ENCODE assay signal across 15 mouse cellular contexts in the genomic region with DNA sequence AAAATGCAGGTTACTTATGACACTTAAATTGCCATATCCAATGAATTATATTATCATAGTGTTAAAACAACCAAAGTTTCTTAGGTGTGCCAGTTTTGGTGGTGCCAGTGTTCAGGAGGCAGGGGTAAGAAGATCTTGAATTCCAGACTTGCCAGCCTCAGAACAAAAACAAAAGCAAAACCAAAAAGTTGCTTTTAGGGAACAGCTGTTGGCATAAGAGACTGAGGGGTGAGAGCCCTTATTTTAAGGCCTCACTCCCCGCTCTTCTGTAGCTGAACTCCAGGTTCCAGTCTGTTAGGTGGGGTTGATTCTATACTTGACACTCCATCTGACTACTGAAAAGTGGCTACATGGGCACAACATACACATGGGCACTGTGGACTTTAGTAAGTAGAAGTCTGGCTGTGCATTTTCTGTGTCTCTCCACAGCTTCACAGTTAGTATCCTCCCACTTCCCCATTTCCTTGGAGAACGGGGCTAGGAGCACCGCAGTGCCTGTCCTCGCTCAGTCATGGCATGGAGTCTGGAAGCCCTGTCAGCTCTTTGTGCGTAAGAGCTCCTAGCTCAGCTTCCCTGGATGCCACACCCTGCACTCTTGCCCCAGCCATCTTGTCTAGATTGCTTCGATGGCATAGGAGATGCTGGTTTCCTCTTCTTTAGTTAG.
DNase-seq lines count a peak whose midpoint lies in the region; ATAC-seq and TF ChIP-seq lines count a peak whose summit lies in the region.
"Had no signal": no experiment of that assay in that cellular context is flagged by ENCODE, and none has a peak within 500 bp of the region (broad histone marks: within the 10 kb centered on the region; RNA-seq: fewer than 3 reads in every experiment).

No protein-coding gene starts in this region.

- peak overlapping the region; percentile 23; the same call in 1 of the 2 replicates for H3K27ac ChIP-seq in liver, embryonic 11.5 days (ENCODE audit: low read depth, low read length)
- peak overlapping the region; percentile 52 for H3K27ac ChIP-seq in embryonic facial prominence, embryonic 15.5 days (replicated peaks)
- H3K27ac ChIP-seq: hindbrain, embryonic 12.5 days had no signal

- H3K9ac ChIP-seq in liver, embryonic 11.5 days (ENCODE audit: low read depth, low read length): no peak overlapping the region
- no peak overlapping the region for H3K9ac ChIP-seq in embryonic facial prominence, embryonic 15.5 days
- H3K9ac ChIP-seq: hindbrain, embryonic 12.5 days had no signal

- H3K27me3 ChIP-seq in liver, embryonic 11.5 days (replicated peaks; ENCODE audit: control insufficient read depth, insufficient read depth, low read length): no peaks in the 10 kb centered on the region
- H3K27me3 ChIP-seq in embryonic facial prominence, embryonic 15.5 days: no peaks in the 10 kb centered on the region
- no peaks in the 10 kb centered on the region for H3K27me3 ChIP-seq in myocyte (ENCODE audit: control insufficient read depth, insufficient read depth, insufficient read length)
- H3K27me3 ChIP-seq: hindbrain, embryonic 12.5 days had no signal

- H3K9me3 ChIP-seq in liver, embryonic 11.5 days (ENCODE audit: control insufficient read depth, low read length): no peaks in the 10 kb centered on the region
- no peaks in the 10 kb centered on the region for H3K9me3 ChIP-seq in embryonic facial prominence, embryonic 15.5 days (replicated peaks)
- H3K9me3 ChIP-seq: hindbrain, embryonic 12.5 days had no signal

- 65% methylated on average over 6 of the region's 6 CpGs for WGBS in liver, embryonic 11.5 days
- 84% methylated on average over 6 of the region's 6 CpGs for WGBS in embryonic facial prominence, embryonic 15.5 days

- H3K4me2 ChIP-seq in liver, embryonic 11.5 days: no peak overlapping the region
- no peak overlapping the region for H3K4me2 ChIP-seq in embryonic facial prominence, embryonic 15.5 days (replicated peaks)
- peak overlapping the region; percentile 27 for H3K4me2 ChIP-seq in myocyte (ENCODE audit: low read depth)
- H3K4me2 ChIP-seq: hindbrain, embryonic 12.5 days; midbrain, embryonic 11.5 days had no signal

- TF ChIP-seq POLR2A in myocyte (IDR thresholded peaks at IDR 0.05; ENCODE audit: insufficient read length, low read depth): no peak

- ATAC-seq in liver, embryonic 11.5 days (replicated peaks; ENCODE audit: low FRiP score): no peak
- ATAC-seq in embryonic facial prominence, embryonic 15.5 days (ENCODE audit: insufficient number of reproducible peaks, low FRiP score, low TSS enrichment, low read depth): no peak

- H3ac ChIP-seq in myocyte (ENCODE audit: control insufficient read depth, insufficient read length): no peak overlapping the region

- H3K36me3 ChIP-seq in liver, embryonic 11.5 days (ENCODE audit: control insufficient read depth, insufficient read depth, low read length): no peaks in the 10 kb centered on the region
- no peaks in the 10 kb centered on the region for H3K36me3 ChIP-seq in embryonic facial prominence, embryonic 15.5 days
- no peaks in the 10 kb centered on the region for H3K36me3 ChIP-seq in myocyte (ENCODE audit: control insufficient read depth, insufficient read depth)
- H3K36me3 ChIP-seq: hindbrain, embryonic 12.5 days had no signal

- no peak overlapping the region for H3K4me3 ChIP-seq in liver, embryonic 11.5 days (ENCODE audit: low read depth, low read length)
- H3K4me3 ChIP-seq in embryonic facial prominence, embryonic 15.5 days (replicated peaks): no peak overlapping the region
- no peak overlapping the region for H3K4me3 ChIP-seq in myocyte
- H3K4me3 ChIP-seq: hindbrain, embryonic 12.5 days had no signal

- H3K79me2 ChIP-seq in myocyte (ENCODE audit: control insufficient read depth, insufficient read depth): no peaks in the 10 kb centered on the region

- DNase-seq in heart, adult 11 months: peak; percentile 93
- DNase-seq in heart, adult 8-10 months (ENCODE audit: low spot score): no peak
- DNase-seq in liver, embryonic 11.5 days (ENCODE audit: low spot score): no peak
- DNase-seq in liver: no peak
- DNase-seq in thymus, postnatal 14 days: no peak
- no peak for DNase-seq in embryo, embryonic 10.5 days (ENCODE audit: low spot score)
- DNase-seq: adrenal gland, postnatal 25 days; B cell, adult 2 months; embryo, embryonic 11 days; kidney, adult 8-10 months; thymus, adult 18-20 months had no signal

- H3K4me1 ChIP-seq in liver, embryonic 11.5 days (replicated peaks; ENCODE audit: control insufficient read depth, insufficient read depth, low read length): peaks cover 9% of the 10 kb centered on the region
- peaks cover 16% of the 10 kb centered on the region; the same call in 1 of the 2 replicates for H3K4me1 ChIP-seq in embryonic facial prominence, embryonic 15.5 days

TF ChIP-seq in myocyte, 11 proteins besides CTCF, POLR2A, EP300 and RAD21:
- TF ChIP-seq E2F4 (IDR thresholded peaks at IDR 0.05; ENCODE audit: insufficient read depth): no peak
